Mouse (Mus musculus) B cell, adult 2 months (primary cell): Measurements from ENCODE around the gene Smim26.
A peak's percentile ranks its signal among the peaks of the same experiment; 100 is the strongest.

ENCODE experiments used
- DNase-seq, 2 experiments: peaks; one replicate each; pipeline ENCODE4 v3.0.0; 2022

The Smim26 gene

GRCm38 (mm10) chr2:144593951-144594651 is at the start of gene Smim26:
TSS of gene Smim26 (plus strand) at chr2:144594054.
- DNase-seq, result peak; percentile 69 to 71

DNA sequence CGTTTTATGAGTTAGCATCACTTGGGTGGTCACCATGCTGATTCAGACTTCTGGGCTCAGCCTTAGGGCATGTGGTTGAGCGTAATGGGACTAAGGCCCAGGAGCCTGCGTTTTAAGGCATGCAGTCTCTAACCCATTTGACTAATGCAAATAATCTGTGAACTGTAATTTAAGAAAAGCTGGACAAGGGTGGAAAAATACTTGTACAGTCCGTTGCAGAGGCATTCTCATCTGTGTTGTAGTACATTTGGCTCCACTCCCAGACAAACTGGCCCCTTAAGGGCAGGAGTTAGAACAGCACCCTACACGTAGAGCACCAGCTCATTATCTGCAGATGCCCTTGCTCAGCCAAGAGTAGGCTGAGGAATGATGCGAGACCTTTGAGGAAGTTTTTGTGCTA is 49.2 kb upstream of the Smim26 start:
- no peak for DNase-seq

DNA sequence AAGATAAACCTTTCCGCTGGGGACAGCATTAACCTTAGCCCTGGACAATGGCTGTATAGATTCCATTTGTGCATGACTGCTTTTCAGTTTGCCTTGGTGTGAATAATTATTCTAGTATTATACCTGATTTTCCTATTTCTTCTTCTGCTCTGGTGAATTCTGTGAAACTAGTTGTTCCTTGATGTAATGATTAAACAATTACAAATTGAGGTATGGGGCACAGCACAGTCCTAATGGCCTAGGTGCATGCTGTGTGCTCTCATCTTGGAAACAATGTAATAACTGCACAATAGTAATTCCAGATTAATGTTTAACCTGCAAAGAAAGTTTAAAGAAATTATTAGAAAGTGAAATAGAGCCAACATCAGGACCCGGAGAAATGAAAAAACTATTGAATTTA is 48.8 kb upstream of the Smim26 start:
- DNase-seq, result no peak

GRCm38 (mm10) chr2:144545481-144545880 is 48.4 kb upstream of the Smim26 start:
- no peak for DNase-seq

- DNase-seq, result no peak
Observed at GRCm38 (mm10) chr2:144547559-144547958, 46.3 kb upstream of the Smim26 start.

DNA sequence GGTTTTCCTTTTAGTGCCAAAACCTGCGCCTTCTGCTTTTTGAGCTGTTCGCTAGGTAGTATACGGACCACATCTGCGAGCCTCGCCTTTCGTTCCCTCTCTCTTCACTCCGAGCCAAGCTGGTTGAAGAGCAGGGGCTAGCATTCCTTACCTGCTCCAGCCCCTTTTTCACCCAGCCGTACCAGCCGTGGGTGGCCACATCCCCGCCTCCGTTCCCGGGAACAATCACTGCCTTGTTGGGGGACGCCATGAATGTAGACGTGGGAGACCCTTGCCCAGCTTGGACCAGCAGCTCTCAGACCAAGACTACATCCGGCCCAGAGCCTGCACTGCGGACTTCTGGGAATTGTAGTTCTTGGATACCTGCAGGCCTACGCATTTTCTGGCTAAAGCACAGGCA is 43.3 kb upstream of the Smim26 start, which contains the start of gene Rbbp9:
TSS of gene Rbbp9 (minus strand) at position 341 of the 400 bp plus-strand sequence.
- peak; percentile 54 to 56 for DNase-seq

DNA sequence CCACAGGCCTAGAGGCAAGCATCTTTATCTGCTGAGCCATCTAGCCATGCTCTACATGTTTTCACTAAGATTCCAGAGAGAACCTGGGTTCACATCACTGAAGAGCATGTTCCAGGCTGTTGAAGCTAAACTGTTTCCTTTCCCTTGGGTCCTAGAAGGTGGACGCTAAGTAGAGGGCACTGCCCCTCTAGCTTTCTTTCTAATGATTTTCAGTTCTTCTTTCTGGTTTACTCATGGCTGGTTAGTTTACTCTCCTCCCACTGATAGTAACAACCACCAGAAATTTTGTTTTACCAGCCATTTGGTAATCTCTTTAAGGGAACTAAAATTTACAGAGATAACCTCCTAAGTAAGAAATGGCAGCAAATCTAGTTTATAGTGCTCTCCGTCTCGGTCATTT is 39.9 kb upstream of the Smim26 start:
- no peak for DNase-seq

GRCm38 (mm10) chr2:144555286-144555819 is 38.5 kb upstream of the Smim26 start:
- DNase-seq, result peak in 1 of 2 experiments; percentile 22

DNA sequence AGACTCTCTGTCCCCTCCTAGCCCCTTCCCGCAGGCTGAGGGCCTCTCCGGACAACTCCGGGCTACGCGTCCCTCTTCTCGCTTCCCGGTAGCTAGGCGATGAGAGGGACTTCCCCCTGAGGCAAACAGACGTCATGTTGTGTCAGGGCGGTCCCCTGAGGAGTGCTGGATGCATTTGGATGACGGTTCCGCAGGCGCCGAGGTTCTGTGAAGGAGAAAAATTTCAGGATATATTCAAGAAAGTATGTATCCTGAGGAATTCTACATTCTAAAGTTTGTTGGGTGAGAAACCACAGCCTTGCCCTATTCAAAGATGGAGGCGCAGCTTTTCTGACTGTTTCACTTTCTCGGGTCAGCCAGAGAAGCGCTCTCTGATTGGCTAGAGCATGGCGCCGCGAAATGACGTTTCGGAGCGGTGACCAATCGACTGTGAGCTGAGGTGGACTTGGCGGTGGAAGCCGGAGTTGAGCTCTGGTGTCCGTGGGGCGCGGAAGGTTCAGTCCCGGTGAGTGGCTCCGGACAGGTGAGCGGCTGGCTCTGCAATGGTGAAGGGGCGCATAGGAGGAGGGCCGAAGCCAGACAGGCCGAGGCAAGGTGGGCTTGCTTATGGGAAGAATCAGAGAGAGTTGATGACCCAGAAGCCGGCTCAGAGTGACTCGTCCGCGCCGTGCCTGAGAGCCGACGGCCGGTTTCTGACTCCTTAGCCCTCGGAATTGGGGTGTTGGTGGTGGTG is 37.9 kb upstream of the Smim26 start, which contains the start of gene Sec23b:
TSS of gene Sec23b (plus strand) at position 410 of the 733 bp plus-strand sequence.
- peak; percentile 92 to 93 for DNase-seq

- peak in 1 of 2 experiments; percentile 8 for DNase-seq
Observed at GRCm38 (mm10) chr2:144588723-144589122, 5.1 kb upstream of the Smim26 start.

GRCm38 (mm10) chr2:144593036-144593435 is 818 bp upstream of the Smim26 start:
- peak; percentile 5 to 12 for DNase-seq

GRCm38 (mm10) chr2:144598006-144598405 is 4.2 kb downstream of the Smim26 start:
- DNase-seq, result no peak

- peak; percentile 90 to 93 for DNase-seq
Observed at GRCm38 (mm10) chr2:144599831-144600687, 6.2 kb downstream of the Smim26 start, which contains the start of gene Dtd1. TSS of gene Dtd1 (plus strand) at chr2:144599897.

DNA sequence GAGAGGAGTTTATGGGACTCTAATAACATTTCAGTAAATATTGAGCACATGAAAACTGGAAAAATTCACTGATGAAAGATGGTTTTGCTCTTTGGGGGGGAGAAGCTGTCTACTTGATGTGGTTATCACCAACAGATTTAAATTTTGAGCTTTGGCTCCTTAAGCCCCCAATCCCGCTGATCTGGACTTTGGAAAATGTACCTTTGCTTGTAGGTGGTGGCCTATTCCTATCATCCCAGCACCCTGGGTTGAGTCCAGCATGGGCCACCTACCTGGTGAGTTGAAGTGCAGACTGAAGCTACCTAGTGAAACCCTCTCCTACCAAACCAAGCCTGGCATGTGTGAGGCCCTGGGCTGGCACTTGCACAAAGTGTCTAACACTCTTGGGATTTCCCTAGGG is 7.7 kb downstream of the Smim26 start:
- no peak for DNase-seq

- DNase-seq, result no peak
Observed at GRCm38 (mm10) chr2:144613956-144614355, 20.1 kb downstream of the Smim26 start.

DNA sequence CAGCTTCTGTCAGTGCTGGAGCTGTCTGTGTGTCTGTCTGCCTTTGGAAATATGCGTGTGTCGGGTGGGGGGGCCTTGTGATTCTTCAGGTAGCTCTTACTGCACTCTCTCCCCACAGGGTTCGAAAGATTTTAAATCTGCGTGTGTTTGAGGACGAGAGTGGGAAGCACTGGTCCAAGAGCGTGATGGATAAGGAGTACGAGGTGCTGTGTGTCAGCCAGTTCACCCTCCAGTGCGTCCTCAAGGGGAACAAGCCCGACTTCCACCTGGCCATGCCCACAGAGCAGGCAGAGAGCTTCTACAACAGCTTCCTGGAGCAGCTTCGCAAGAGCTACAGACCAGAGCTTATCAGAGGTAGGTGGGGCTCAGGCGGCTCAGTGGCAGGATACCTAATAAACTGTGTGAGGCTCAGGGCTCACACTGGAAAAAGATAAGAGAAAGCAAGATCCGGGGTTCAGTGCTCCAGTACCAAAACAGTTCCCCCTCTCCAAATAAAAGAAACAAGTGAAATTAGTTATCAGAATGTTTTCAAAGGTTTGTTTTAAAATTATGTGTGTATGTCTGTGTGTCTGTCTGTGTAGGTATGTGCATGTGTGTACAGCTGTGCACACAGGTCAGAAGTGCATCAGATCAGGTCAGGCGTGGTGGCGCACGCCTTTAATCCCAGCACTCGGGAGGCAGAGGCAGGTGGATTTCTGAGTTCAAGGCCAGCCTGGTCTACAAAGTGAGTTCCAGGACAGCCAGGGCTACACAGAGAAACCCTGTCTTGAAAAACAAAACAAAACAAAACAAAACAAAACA is 23.4 kb downstream of the Smim26 start:
- no peak for DNase-seq

- DNase-seq, result no peak
Observed at GRCm38 (mm10) chr2:144621491-144621890, 27.6 kb downstream of the Smim26 start.

GRCm38 (mm10) chr2:144633551-144633950 is 39.7 kb downstream of the Smim26 start:
- DNase-seq, result no peak

DNA sequence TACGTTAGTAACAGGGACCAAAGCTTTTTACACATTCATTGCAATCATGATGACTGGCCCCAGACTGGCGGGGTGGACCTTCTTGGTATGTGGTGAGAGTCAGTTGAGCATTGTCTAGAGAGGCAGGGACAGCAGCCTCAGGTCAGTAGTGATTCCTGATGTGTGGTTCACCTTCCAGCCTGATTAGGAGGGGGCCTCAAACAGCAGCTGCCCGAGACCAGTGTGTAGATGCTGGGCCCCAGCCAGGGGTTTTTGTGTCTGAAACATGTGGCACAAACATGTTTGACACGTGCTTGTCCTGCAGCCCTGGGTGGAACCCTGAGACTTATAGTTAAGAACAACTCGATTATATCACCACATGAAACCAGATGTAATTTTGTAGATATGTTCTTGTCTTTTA is 40.4 kb downstream of the Smim26 start:
- no peak for DNase-seq

GRCm38 (mm10) chr2:144634729-144635128 is 40.9 kb downstream of the Smim26 start:
- DNase-seq, result no peak

DNA sequence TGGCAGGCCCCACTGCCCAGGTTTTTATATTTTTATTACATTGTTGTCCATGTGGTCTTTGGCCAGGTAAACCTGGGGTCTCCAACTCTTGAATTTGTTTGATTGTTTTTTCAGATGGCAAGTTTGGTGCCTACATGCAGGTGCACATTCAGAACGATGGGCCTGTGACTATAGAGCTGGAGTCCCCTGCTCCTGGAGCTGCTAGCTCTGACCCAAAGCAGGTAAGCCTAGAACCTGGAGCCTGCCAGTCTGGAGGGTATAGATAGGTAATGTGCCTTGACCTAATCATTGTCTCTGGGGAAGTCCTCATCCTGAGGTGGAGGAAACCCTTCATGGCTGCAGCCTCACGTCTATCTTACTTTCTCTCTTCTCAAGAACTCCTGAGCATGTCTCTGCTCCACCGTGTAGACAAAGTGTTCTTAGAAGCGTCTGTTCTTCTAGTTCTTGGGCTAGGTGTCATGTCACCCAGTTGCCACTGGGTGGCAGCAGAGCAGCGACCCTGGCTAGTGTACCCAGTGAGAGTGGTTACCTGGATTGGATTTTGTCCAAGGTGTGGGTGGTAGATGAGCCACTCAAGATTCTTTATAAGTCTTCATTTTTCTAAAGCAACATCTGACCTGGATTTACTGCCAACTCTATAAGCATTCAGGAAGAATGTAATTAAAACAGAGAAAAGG is 41.9 kb downstream of the Smim26 start:
- DNase-seq, result peak; percentile 63 to 68
